Mouse (Mus musculus): ENCODE measurements at regions not wholly inside any gene's neighbourhood (a gene's known extent, or its start where the extent isn't known, plus 50 kb on each side); places are given as distances from the start of the nearest gene placed in this dataset.

DNA sequence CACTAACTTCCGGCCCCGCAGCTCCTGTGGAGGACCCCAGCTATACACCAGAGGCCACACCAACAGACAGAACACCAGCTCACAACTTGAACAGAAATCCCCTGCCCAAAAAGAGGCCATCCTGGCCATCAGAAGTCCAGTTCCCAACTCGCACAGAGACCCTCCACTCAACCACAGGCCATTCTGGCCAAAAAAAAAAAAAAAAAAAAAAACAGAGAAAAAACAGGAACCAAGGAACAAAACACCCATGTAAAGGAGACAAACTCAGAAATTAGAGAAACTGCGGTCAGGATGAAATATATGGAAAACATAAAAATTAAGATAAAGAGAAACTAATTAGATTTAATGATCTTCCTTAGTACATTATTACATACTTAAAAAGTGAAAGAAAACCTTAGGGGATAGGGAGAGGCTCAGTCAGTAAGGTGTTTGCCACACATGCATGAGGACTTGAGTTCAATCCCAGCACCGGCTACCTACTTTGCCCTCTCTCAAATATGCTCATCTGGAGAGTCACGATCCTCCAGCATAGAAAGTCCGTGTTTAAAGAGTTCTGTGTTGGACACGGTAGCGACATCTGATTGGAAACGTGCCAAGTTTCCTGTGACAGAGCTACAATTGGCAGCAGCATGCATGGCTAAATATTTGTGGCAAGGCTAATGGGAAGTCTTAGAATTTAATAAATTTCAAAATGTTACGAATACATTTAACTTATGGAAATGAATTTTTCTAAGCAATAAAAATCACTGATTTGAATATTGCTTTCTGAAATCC is 51.9 kb upstream of the Pde7b start:
- DNase-seq: no peak

DNA sequence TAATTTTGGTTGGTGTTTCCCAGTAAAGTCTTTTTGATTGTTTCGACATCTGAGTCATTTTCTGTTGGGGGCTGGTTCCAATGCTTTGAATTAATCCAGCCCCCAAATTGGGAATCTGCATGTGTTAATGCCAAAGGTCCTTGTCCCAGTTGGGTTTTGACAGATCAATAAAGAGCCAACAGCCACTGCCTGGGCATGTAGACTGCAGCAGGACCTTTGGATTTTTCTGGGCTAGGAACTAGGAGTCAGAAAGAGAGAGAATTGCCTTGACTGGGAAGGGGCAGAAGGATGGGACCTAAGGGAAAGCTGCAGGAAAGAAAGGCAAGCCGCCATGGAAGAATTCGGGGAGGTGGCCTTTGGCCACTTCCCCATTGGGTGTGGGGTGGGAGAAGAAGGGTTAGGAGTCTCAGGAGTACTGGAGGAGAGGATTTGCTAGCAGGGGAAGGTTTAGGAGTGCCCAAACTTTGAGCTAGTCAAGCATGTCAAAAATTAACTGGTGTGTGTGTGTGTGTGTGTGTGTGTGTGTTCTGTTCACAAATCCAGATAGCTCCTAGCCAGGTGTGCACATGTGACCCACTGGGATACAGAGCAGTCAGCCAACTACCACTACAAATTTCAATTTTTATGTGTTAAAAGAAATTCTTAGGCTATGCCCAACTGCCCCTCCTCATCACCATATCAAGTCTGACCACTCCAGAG is 51.0 kb upstream of the Pde7b start:
- no peak for DNase-seq
